8 mouse cellular contexts compared by ENCODE assay signal in the genomic region with DNA sequence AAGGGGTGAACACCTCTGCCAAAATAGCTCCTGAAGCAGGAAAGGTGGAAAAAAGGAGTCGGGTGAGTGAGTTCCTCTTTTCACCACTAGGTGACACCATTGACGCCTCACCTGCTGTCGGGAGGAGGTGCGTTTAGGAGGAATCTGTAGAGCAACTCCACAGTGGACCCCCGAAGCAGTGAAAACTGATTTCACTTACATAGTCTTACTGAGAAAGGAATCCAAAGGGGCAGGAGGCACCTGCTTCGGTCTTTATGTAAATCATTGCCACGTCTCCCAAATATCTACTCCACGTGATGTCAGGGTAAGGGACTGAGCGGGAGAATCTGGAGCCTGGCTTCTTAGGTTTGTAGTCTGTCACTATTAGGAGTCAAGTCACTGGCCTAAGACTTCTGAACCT.
A peak's percentile ranks its signal among the peaks of the same experiment; 100 is the strongest.
DNase-seq lines count a peak whose midpoint lies in the region; ATAC-seq and TF ChIP-seq lines count a peak whose summit lies in the region.

No protein-coding gene starts in this region.

- H3K27ac ChIP-seq in ES-Bruce4 (ENCODE audit: insufficient read depth, low read length): no peak overlapping the region
- H3K27ac ChIP-seq in bone marrow, adult 2 months (ENCODE audit: control insufficient read depth, insufficient read depth, low read depth, low read length, poor library complexity): no peak overlapping the region
- no peak overlapping the region for H3K27ac ChIP-seq in embryonic facial prominence, embryonic 15.5 days (replicated peaks)

- H3K4me2 ChIP-seq in embryonic facial prominence, embryonic 15.5 days (replicated peaks): peak overlapping the region; percentile 33

- H3K4me3 ChIP-seq in ES-Bruce4 (ENCODE audit: low read depth, low read length): no peak overlapping the region
- no peak overlapping the region for H3K4me3 ChIP-seq in bone marrow, adult 2 months (replicated peaks; ENCODE audit: control insufficient read depth, low read depth, low read length)
- H3K4me3 ChIP-seq in embryonic facial prominence, embryonic 15.5 days (replicated peaks): peak overlapping the region; percentile 19; the same call in 1 of the 2 replicates

- H3K27me3 ChIP-seq in ES-Bruce4 (ENCODE audit: control insufficient read depth, insufficient read depth, low read length, poor library complexity, severe bottlenecking): peaks cover under 1% of the 10 kb centered on the region; the same call in 1 of the 2 replicates
- H3K27me3 ChIP-seq in embryonic facial prominence, embryonic 15.5 days: no peaks in the 10 kb centered on the region

- no peaks in the 10 kb centered on the region for H3K9me3 ChIP-seq in ES-Bruce4 (replicated peaks; ENCODE audit: control insufficient read depth, insufficient read depth, low read length, poor library complexity, severe bottlenecking)
- H3K9me3 ChIP-seq in embryonic facial prominence, embryonic 15.5 days (replicated peaks): no peaks in the 10 kb centered on the region

- peak; percentile 81 for TF ChIP-seq CTCF in ES-Bruce4 (IDR thresholded peaks at IDR 0.05; ENCODE audit: low read depth, low read length)
- peak; percentile 31; the same call in 1 of the 2 replicates for TF ChIP-seq CTCF in bone marrow, adult 2 months (IDR thresholded peaks at IDR 0.05; ENCODE audit: control insufficient read depth, insufficient read depth, low read length)

- WGBS in bone marrow, adult 2 months: 20% methylated on average over 9 of the region's 9 CpGs
- WGBS in embryonic facial prominence, embryonic 15.5 days: 13% methylated on average over 9 of the region's 9 CpGs

- H3K9ac ChIP-seq in ES-Bruce4 (ENCODE audit: low read depth, poor library complexity, severe bottlenecking): no peak overlapping the region
- no peak overlapping the region for H3K9ac ChIP-seq in embryonic facial prominence, embryonic 15.5 days

- no peak for TF ChIP-seq EP300 in ES-Bruce4 (IDR thresholded peaks at IDR 0.05; ENCODE audit: insufficient read depth, low read depth, low read length)

- TF ChIP-seq POLR2A in ES-Bruce4 (IDR thresholded peaks at IDR 0.05; ENCODE audit: insufficient read depth, low read length): no peak
- TF ChIP-seq POLR2A in bone marrow, adult 2 months (IDR thresholded peaks at IDR 0.05; ENCODE audit: borderline replicate concordance, control insufficient read depth, low read depth, low read length): no peak

- intact Hi-C loops in heart, postnatal 10 days (cut with DNase I): loop anchor here (10.0 kb wide), 2 partner anchors 686 to 846 kb away; no protein-coding TSS in a partner anchor

- DNase-seq in heart, postnatal 10 days: peak; percentile 45 to 66
- DNase-seq in layer of hippocampus, adult 18-20 months (ENCODE audit: low spot score in 2 of 2): peak; percentile 16 to 48
- peak; percentile 66 for DNase-seq in lung, postnatal 14 days
- DNase-seq in right cerebral cortex, adult 2 months (ENCODE audit: low spot score in 2 of 2): peak; percentile 49 to 54
- no peak for DNase-seq in spleen, adult 18-20 months

- no peaks in the 10 kb centered on the region for H3K4me1 ChIP-seq in ES-Bruce4 (ENCODE audit: control insufficient read depth, insufficient read depth, low read length)
- H3K4me1 ChIP-seq in bone marrow, adult 2 months (ENCODE audit: control insufficient read depth, insufficient read depth, low read length): no peaks in the 10 kb centered on the region
- no peaks in the 10 kb centered on the region for H3K4me1 ChIP-seq in embryonic facial prominence, embryonic 15.5 days

- ATAC-seq in embryonic facial prominence, embryonic 15.5 days (ENCODE audit: insufficient number of reproducible peaks, low FRiP score, low TSS enrichment, low read depth): no peak

- no peaks in the 10 kb centered on the region for H3K36me3 ChIP-seq in ES-Bruce4 (ENCODE audit: control insufficient read depth, insufficient read depth, low read length, poor library complexity, severe bottlenecking)
- H3K36me3 ChIP-seq in embryonic facial prominence, embryonic 15.5 days: no peaks in the 10 kb centered on the region

Comparison
In these comparisons a context has a peak if more than half of its experiments do, and no peak if none do; other contexts are left out.
1. DNase-seq: peak in heart, postnatal 10 days (2 of 2), layer of hippocampus, adult 18-20 months (2 of 2), lung, postnatal 14 days (single experiment) and right cerebral cortex, adult 2 months (2 of 2); none in spleen, adult 18-20 months (0 of 2).